Mouse (Mus musculus): ENCODE data around the gene Agpat3.

DNA sequence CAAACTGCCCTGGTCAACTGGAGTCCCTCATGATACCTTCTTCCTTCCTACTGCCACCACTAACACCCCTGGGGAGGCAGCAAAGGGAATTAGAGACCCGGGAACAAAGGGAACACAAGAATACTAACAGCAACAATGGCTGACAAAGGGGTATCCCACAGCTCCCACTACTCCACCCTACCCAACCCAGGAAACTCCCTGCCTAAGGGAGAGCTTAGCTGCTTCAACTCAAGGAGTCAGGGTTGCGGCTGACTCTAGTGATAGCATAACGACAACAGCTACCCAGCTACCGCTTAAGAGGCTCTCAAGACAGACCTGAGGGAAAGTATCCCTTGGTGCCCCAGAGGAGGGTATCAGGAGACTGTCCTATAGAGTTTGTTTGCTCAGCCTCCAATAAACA lies 15.3 kb upstream of the Agpat3 start:
- TF ChIP-seq CTCF (IDR thresholded peaks at IDR 0.05; ENCODE audit: control insufficient read depth, insufficient read depth, insufficient read length) (no peak), USF1 (IDR thresholded peaks at IDR 0.05; ENCODE audit: low read depth) (no peak)

All from C2C12 (cell line).